Mouse (Mus musculus) liver, embryonic 11.5 days (tissue): Measurements from ENCODE around the gene Arih2. TPM values are rescaled to one million over a fixed set of nuclear protein-coding genes. Genes with fewer than 3 reads are reported as not detected.
A peak's percentile ranks its signal among the peaks of the same experiment; 100 is the strongest.
"Not testable (repeated sequence)": the region's sequence is repeated elsewhere in the genome, so short reads cannot be mapped to it uniquely, and the experiment has no call there.

Experiments used
- ATAC-seq: fragments of 200-750 bp; cut with Nextera tagmentation; replicated peaks from 2 replicates; pipeline ENCODE4 v1.8.0; 2017; ENCODE audit warnings: moderate number of reproducible peaks, mild to moderate bottlenecking, moderate TSS enrichment, moderate library complexity; ENCODE audit not compliant: low FRiP score
- DNase-seq: peaks from one replicate; pipeline ENCODE4 v3.0.0-alpha.2; 2017; ENCODE audit warnings: low spot score
- H3K27ac ChIP-seq: fragments of 300-500 bp; sonication (generic); 2 replicates; pipeline ENCODE4 v1.5.1; 2014; ENCODE audit warnings: mild to moderate bottlenecking, low read depth, low read length, control low read depth
- H3K27me3 ChIP-seq: fragments of 300-500 bp; sonication (generic); replicated peaks from 2 replicates; pipeline ENCODE4 v1.6.1; 2014; ENCODE audit warnings: low read length, mixed read lengths; ENCODE audit not compliant: control insufficient read depth, insufficient read depth
- H3K36me3 ChIP-seq: fragments of 300-500 bp; sonication (generic); 2 replicates; pipeline ENCODE4 v1.6.1; 2014; ENCODE audit warnings: mild to moderate bottlenecking, low read length, moderate library complexity, mixed read lengths; ENCODE audit not compliant: control insufficient read depth, insufficient read depth
- H3K4me1 ChIP-seq: fragments of 300-500 bp; sonication (generic); replicated peaks from 2 replicates; pipeline ENCODE4 v1.6.1; 2014; ENCODE audit warnings: low read length, mixed read lengths; ENCODE audit not compliant: control insufficient read depth, insufficient read depth
- H3K4me2 ChIP-seq: fragments of 300-500 bp; sonication (generic); 2 replicates; pipeline ENCODE4 v1.6.1; 2014; ENCODE audit warnings: mild to moderate bottlenecking, control low read depth, moderate library complexity
- H3K4me3 ChIP-seq: fragments of 300-500 bp; sonication (generic); 2 replicates; pipeline ENCODE4 v1.5.1; 2014; ENCODE audit warnings: low read depth, low read length, control low read depth
- H3K9ac ChIP-seq: fragments of 300-500 bp; sonication (generic); 2 replicates; pipeline ENCODE4 v1.6.1; 2014; ENCODE audit warnings: low read depth, low read length, control low read depth
- H3K9me3 ChIP-seq: fragments of 300-500 bp; sonication (generic); 2 replicates; pipeline ENCODE4 v1.6.1; 2016; ENCODE audit warnings: low read length, inconsistent platforms, mixed read lengths; ENCODE audit not compliant: control insufficient read depth
- WGBS: fragments of 180-500 bp; shearing (Covaris S2); extraction: QIAGEN DNeasy Blood & Tissue Kit; methylation state at CpG from one replicate; pipeline ENCODE4 v1.1.7; 2014; 5-methylcytosine and 5-hydroxymethylcytosine counted together
- polyA plus RNA-seq: library from polyadenylated mRNA; unstranded; fragments of >200 nt; fragmentation: Nextera tagmentation; extraction: Ambion mirVana; gene quantifications from 2 replicates; pipeline ENCODE4 v1.2.1, GENCODE M21; 2014

Arih2 gene
- polyA plus RNA-seq, 1 experiment from 2014 or later, result 47.7 TPM

DNA sequence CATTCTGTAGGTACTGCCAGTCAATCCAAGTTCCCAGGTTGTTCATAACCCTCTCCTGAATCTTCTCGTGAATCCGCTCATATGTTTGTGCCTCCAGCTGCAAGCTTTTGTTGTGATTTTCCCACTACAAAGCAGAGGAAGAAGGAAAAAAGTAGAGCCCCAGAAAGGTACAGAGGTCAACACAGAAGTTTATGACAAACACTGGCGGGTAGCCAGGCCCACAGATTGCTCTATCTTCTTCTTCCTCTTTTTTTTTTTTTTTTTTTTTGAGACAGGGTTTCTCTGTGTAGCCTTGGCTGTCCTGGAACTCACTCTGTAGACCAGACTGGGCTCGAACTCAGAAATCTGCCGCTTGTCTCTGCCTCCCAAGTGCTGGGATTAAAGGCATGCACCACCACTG is 41.3 kb downstream of the Arih2 start:
- not testable (repeated sequence) for DNase-seq, H3K9me3 ChIP-seq, H3K27me3 ChIP-seq, H3K4me3 ChIP-seq, H3K9ac ChIP-seq, H3K4me2 ChIP-seq, ATAC-seq, H3K4me1 ChIP-seq, H3K27ac ChIP-seq
- peaks cover 46% of the 10 kb centered on the region for H3K36me3 ChIP-seq
- 85% methylated on average over 5 of the region's 5 CpGs for WGBS

DNA sequence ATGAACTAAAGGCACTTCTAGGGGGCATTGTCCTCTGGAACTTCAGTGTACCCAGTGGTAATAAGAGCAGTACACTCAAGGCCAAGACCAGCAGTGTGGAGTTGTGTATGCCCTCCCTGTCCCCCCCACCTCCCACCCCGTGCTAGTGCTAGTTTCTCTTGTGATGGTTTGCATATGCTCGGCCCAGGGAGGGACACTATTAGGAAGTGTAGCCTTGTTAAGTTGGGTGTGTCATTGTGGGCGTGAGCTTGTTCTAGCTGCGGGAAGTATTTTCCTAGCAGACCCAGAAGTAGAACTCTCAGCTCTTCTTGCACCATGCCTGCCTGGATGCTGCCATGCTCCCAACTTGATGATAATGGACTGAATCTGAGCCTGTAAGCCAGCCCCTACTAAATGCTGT is 47.2 kb downstream of the Arih2 start:
- no peak overlapping the region for H3K4me2 ChIP-seq
- H3K9me3 ChIP-seq, result no peaks in the 10 kb centered on the region
- no peak overlapping the region for H3K4me3 ChIP-seq
- ATAC-seq (no peak), DNase-seq (no peak)
- H3K27me3 ChIP-seq, result no peaks in the 10 kb centered on the region
- H3K36me3 ChIP-seq, result peaks cover 18% of the 10 kb centered on the region; the same call in 1 of the 2 replicates
- 75% methylated on average over 4 of the region's 4 CpGs for WGBS
- H3K4me1 ChIP-seq, result peaks cover 2% of the 10 kb centered on the region; the same call in 1 of the 2 replicates
- H3K9ac ChIP-seq, result no peak overlapping the region
- H3K27ac ChIP-seq, result no peak overlapping the region

DNA sequence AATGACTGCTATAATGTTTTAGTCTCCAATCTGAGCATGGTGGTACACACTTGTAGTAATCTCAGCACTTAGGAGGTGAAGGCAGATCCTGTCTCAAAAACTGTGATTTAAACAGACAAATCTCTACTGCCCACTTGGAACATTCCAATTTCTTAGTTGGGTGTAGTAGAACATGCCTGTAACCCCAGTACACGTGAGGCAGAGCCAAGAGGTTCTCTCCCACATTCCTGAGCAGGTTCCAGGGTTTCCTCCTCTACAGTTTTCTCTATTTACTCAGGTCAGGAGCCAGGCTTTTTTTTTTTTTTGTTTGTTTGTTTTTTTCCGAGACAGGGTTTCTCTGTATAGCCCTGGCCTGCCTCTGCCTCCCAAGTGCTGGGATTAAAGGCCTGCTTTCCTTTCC is 49.2 kb downstream of the Arih2 start:
- Histone ChIP-seq H3K4me1 (peaks cover 6% of the 10 kb centered on the region; the same call in 1 of the 2 replicates), H3K4me3 (no peak overlapping the region), H3K4me2 (no peak overlapping the region), H3K27ac (no peak overlapping the region), H3K9me3 (no peaks in the 10 kb centered on the region), H3K9ac (no peak overlapping the region), H3K36me3 (peaks cover 12% of the 10 kb centered on the region; the same call in 1 of the 2 replicates), H3K27me3 (no peaks in the 10 kb centered on the region)
- no peak for ATAC-seq
- WGBS, result 61% methylated on average over 2 of the region's 2 CpGs
- DNase-seq, result no peak

DNA sequence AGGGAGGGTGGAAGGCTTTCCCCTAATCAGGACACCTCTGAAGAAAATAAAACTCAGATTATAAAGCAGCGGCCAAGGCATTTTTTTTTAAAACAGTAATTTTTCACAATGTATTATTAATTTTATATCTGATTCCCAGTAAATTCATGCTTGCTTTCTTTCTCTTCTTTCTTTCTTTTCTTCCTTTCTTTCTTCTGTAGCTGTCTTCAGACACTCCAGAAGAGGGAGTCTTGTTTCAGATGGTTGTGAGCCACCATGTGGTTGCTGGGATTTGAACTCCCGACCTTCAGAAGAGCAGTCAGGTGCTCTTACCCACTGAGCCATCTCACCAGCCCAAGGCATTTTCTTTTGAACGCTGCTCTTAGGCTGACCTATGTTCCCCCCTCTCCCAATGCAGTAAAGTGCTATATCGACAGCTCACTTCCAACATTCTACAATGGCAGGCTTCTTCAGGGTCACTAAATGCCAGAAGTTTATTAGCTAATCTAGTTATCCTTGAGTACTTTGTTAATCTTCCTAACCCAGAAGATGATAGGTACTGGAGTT is 50.1 kb downstream of the Arih2 start:
- no peak for DNase-seq
- no peak overlapping the region for H3K27ac ChIP-seq

DNA sequence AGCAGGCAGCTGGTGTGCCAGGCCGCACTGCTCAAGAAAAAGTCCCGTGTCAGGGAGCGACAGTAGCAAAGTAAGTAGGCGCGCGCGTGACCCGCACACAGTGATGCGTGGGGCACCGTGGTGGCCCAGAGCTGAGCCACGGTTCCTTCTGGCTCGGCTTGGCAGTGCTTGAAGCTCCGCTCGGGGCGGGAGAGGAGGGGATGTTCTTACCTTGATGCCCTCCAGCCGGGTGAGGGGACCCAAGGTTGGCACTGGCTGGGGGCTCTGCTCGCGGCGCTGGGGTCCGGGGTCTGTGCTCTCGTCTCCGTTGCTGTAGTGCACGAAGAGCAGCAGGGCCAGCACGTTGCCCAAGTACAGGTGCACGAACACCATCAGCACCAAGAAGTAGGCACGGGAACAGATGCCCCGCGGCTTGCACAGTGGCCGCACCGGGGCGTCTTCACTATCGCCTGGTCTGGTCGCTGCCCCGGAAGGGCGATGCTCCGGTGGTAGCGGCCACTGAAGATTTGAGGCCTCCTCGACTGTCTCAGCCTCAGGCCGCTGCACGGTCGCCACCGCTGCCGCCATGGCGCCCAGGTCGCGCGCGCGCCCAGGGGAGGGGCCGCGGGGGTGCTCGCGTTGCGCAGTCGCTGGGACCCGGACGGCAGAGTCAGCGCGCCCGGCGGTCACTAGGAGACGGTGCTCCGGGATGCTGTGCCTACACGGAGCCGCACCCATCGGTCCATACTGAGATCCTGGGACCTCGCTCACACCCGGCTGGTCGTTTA is 52.0 kb downstream of the Arih2 start, which contains the start of gene P4htm:
TSS of gene P4htm (minus strand) at position 670 of the 767 bp plus-strand sequence.
- WGBS, result 5% methylated on average over 69 of the region's 69 CpGs
- no peak within 1 kb of the TSS for H3K27ac ChIP-seq

More for the DNA sequence above, 50.1 kb downstream of the Arih2 start:
- Histone ChIP-seq H3K4me3 (no peak overlapping the region), H3K4me1 (peaks cover 9% of the 10 kb centered on the region; the same call in 1 of the 2 replicates), H3K27me3 (no peaks in the 10 kb centered on the region), H3K4me2 (no peak overlapping the region), H3K9ac (no peak overlapping the region), H3K9me3 (no peaks in the 10 kb centered on the region), H3K36me3 (peaks cover 5% of the 10 kb centered on the region; the same call in 1 of the 2 replicates)
- WGBS, result 72% methylated on average over 4 of the region's 4 CpGs
- no peak for ATAC-seq

DNA sequence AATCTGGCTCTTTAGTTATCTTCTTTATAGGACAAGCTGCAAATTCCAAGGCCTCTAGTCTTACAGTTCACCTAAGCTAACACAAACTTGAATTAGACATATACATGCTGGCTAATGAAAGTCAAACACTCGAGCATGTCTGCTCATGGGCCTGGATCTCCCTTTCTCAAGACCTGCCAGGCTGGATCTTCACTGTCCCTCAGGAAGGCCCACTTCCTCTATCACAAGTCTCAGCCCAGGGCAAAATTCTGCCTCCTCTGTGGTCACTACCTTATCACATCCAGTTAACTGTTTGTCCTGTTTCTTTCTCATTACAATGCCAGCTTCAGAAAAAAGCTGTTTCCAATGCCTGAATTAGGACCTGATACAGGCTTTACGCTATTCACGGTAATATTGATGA is 54.8 kb downstream of the Arih2 start:
- WGBS, result 45% methylated on average over 3 of the region's 3 CpGs
- ATAC-seq (no peak), DNase-seq (no peak)
- Histone ChIP-seq H3K27ac (no peak overlapping the region), H3K36me3 (no peaks in the 10 kb centered on the region), H3K4me2 (no peak overlapping the region), H3K27me3 (no peaks in the 10 kb centered on the region), H3K4me3 (no peak overlapping the region), H3K4me1 (peaks cover 9% of the 10 kb centered on the region; the same call in 1 of the 2 replicates), H3K9me3 (no peaks in the 10 kb centered on the region), H3K9ac (no peak overlapping the region)

More for the DNA sequence above, 52.0 kb downstream of the Arih2 start, which contains the start of gene P4htm:
- Histone ChIP-seq H3K9ac (peak within 1 kb of the TSS; percentile 61), H3K36me3 (no peaks in the 10 kb centered on the region), H3K4me1 (peaks cover 9% of the 10 kb centered on the region; the same call in 1 of the 2 replicates), H3K4me3 (peak within 1 kb of the TSS; percentile 64), H3K9me3 (no peaks in the 10 kb centered on the region), H3K4me2 (peak within 1 kb of the TSS; percentile 89), H3K27me3 (no peaks in the 10 kb centered on the region)
- peak; percentile 64 for ATAC-seq
- peak; percentile 69 for DNase-seq

DNA sequence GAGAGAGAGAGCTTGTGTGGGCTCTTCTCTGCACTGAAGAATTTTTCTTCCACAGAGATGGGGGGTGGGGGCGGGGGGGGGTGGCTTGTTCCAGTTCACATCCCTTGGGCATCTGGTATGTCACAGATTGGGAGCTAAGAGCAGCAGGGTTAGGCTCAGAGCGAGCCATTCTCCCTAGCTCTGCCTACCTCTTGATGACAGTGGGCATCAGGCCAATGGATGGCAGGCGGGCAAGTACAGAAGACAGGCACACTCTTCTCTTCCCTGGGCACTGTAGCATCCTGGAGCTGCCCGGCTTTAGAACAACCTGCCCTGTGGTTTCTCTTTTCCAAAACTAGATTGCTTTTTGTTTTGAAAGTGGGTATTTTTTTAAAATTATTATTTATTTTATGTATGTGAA is 57.7 kb downstream of the Arih2 start:
- Histone ChIP-seq H3K4me2 (no peak overlapping the region), H3K4me1 (peaks cover 17% of the 10 kb centered on the region), H3K9ac (no peak overlapping the region), H3K27ac (no peak overlapping the region), H3K27me3 (no peaks in the 10 kb centered on the region), H3K9me3 (no peaks in the 10 kb centered on the region), H3K4me3 (no peak overlapping the region), H3K36me3 (no peaks in the 10 kb centered on the region)
- ATAC-seq (no peak), DNase-seq (no peak)
- 79% methylated on average over 4 of the region's 4 CpGs for WGBS

DNA sequence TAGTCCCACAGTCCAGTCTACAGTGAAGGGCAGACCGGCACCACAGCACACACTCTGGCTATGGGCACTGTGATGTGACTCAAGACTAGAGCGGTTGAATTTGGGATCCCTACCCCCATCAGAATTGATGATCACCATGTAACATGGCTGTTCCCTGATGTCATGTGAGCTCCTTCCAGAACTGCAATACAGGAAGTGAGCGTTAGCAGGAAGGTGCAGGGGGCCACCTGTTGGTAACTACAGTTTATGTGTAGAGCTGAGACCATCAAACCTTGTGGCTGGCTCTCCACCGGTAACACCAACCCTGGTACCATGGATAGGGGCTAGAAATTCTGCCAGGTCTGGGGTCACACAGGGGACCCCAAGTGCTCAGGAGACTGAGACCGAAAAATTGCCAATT is 60.0 kb downstream of the Arih2 start:
- WGBS, result 67% methylated on average over 5 of the region's 5 CpGs
- H3K9ac ChIP-seq, result no peak overlapping the region
- DNase-seq, result no peak

More for the DNA sequence above, 60.0 kb downstream of the Arih2 start:
- Histone ChIP-seq H3K4me3 (no peak overlapping the region), H3K27ac (no peak overlapping the region), H3K36me3 (no peaks in the 10 kb centered on the region), H3K4me1 (peaks cover 14% of the 10 kb centered on the region), H3K9me3 (no peaks in the 10 kb centered on the region), H3K27me3 (no peaks in the 10 kb centered on the region), H3K4me2 (no peak overlapping the region)
- ATAC-seq, result no peak
